In the genomic region with DNA sequence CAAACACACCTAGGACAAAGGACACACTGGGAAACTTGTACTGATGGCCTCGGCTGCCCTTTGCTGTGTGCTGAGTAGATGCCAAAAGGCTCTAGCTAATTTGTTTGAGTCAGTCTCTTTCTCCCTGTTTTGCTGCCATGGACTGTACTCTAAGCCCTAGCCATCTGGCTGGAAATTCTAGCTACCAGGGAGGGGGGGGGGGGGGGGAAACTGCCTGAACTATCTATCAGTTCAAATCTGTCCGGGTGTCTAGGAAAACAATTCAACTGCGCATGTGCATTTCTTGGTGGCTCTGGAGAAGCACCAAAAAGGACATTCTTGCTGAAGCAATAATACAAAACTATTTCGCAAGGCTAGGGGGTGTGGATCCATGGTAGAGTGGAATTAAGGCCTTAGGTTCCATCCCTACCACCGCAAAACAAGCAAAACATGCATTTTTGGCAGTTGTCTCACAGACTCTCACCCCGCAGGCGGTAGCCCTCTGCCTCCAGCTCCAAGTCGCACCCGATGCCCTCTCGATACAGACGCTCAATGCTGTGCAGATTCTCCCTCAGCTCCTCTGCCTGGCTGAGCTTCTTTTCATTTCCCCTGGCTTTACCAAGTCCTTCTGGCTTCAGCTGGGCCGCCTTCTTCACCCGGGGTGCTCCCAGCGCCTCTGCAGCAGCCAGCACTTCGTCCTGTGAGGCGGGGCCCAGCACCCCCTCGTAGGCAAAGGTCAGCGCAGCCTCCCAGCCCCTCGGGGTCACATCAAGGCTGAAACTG, we compare ENCODE assay signal across 8 mouse cellular contexts. TPM values are rescaled to one million over a fixed set of nuclear protein-coding genes. Genes with fewer than 3 reads are reported as not detected.
DNase-seq lines count a peak whose midpoint lies in the region; ATAC-seq and TF ChIP-seq lines count a peak whose summit lies in the region.

No protein-coding gene starts in this region.

- H3K27me3 ChIP-seq in hindbrain, embryonic 16.5 days (replicated peaks; ENCODE audit: control insufficient read depth, insufficient read depth, low read length) = no peaks in the 10 kb centered on the region

- peak; percentile 61 to 91 for DNase-seq in adrenal gland, adult (ENCODE audit: inconsistent age in 2 of 2, low spot score in 1 of 2)
- DNase-seq in cerebellum, postnatal 14 days = peak; percentile 67 to 75
- DNase-seq in gastrocnemius, postnatal 10 days = peak; percentile 39
- peak; percentile 15 to 32 for DNase-seq in left cerebral cortex, adult 2 months (ENCODE audit: extremely low spot score in 1 of 2, low spot score in 2 of 2)
- peak; percentile 49 to 51 for DNase-seq in lung, postnatal 4 days
- DNase-seq in retina, postnatal 1 day = peak; percentile 65
- no peak for DNase-seq in spleen, adult 12 weeks (ENCODE audit: low spot score)

- no peaks in the 10 kb centered on the region for H3K9me3 ChIP-seq in hindbrain, embryonic 16.5 days (ENCODE audit: control insufficient read depth, low read length)

- peak overlapping the region; percentile 55 for H3K4me3 ChIP-seq in hindbrain, embryonic 16.5 days (ENCODE audit: low read length)
- H3K4me3 ChIP-seq in left cerebral cortex, adult 2 months = peak overlapping the region; percentile 71

- intact Hi-C loops in left cerebral cortex, adult 2 months (cut with DNase I) = no loop called here

- WGBS in hindbrain, embryonic 16.5 days = 14% methylated on average over 19 of the region's 19 CpGs

- H3K4me1 ChIP-seq in hindbrain, embryonic 16.5 days (ENCODE audit: control insufficient read depth, insufficient read depth, low read depth, low read length) = peaks cover 6% of the 10 kb centered on the region; the same call in 1 of the 2 replicates

- peak overlapping the region; percentile 76 for H3K9ac ChIP-seq in hindbrain, embryonic 16.5 days (ENCODE audit: low read depth, low read length)

- ATAC-seq in hindbrain, embryonic 16.5 days = peak; percentile 70

- no peaks in the 10 kb centered on the region for H3K36me3 ChIP-seq in hindbrain, embryonic 16.5 days (ENCODE audit: control insufficient read depth, insufficient read depth, low read length)

- peak overlapping the region; percentile 95 for H3K4me2 ChIP-seq in hindbrain, embryonic 16.5 days (ENCODE audit: low read length)

- no peak for TF ChIP-seq CTCF in left cerebral cortex, adult 2 months (IDR thresholded peaks at IDR 0.05)

- H3K27ac ChIP-seq in hindbrain, embryonic 16.5 days (ENCODE audit: low read depth, low read length) = peak overlapping the region; percentile 26
- peak overlapping the region; percentile 80 for H3K27ac ChIP-seq in left cerebral cortex, adult 2 months

RNA-seq across cellular contexts. Expression of gene Klhl33, which starts 1.1 kb away (rescaled TPM):
- 100 to 1,000 TPM in 1 of 2 experiments, 10 to 100 TPM in 1; 50.4 to 106 TPM for total RNA-seq in gastrocnemius, postnatal 10 days (2021)
- polyA plus RNA-seq in hindbrain, embryonic 16.5 days (2015; fragmentation: Nextera tagmentation; extraction: Ambion mirVana) = 4.2 and 4.3 TPM in 2 replicates
- 1 to 10 TPM; 4.8 to 6.4 TPM for total RNA-seq in left cerebral cortex, adult 2 months (2021)

RNA-seq across cellular contexts. Expression of gene Tep1, which starts 25.8 kb away (rescaled TPM):
- total RNA-seq in gastrocnemius, postnatal 10 days (2021) = 10 to 100 TPM in 1 of 2 experiments, 1 to 10 TPM in 1; 9.6 to 11.1 TPM
- polyA plus RNA-seq in hindbrain, embryonic 16.5 days (2015; fragmentation: Nextera tagmentation; extraction: Ambion mirVana) = 2.9 and 3.3 TPM in 2 replicates
- total RNA-seq in left cerebral cortex, adult 2 months (2021) = 1 to 10 TPM; 3.2 to 4.4 TPM

RNA-seq across cellular contexts. Expression of gene Osgep, which starts 28.5 kb away (rescaled TPM):
- 10 to 100 TPM; 45.2 to 48.4 TPM for total RNA-seq in gastrocnemius, postnatal 10 days (2021)
- 110 and 111 TPM in 2 replicates for polyA plus RNA-seq in hindbrain, embryonic 16.5 days (2015; fragmentation: Nextera tagmentation; extraction: Ambion mirVana)
- total RNA-seq in left cerebral cortex, adult 2 months (2021) = 10 to 100 TPM; 29.2 to 34.8 TPM

RNA-seq across cellular contexts. Expression of gene Apex1, which starts 28.6 kb away (rescaled TPM):
- total RNA-seq in gastrocnemius, postnatal 10 days (2021) = 10 to 100 TPM; 42.7 to 46.1 TPM
- polyA plus RNA-seq in hindbrain, embryonic 16.5 days (2015; fragmentation: Nextera tagmentation; extraction: Ambion mirVana) = 158 and 167 TPM in 2 replicates
- total RNA-seq in left cerebral cortex, adult 2 months (2021) = 10 to 100 TPM; 54.9 to 58.8 TPM

RNA-seq across cellular contexts. Expression of gene Pip4p1, which starts 34.5 kb away (rescaled TPM):
- total RNA-seq in gastrocnemius, postnatal 10 days (2021) = 10 to 100 TPM; 16.4 to 20.3 TPM
- polyA plus RNA-seq in hindbrain, embryonic 16.5 days (2015; fragmentation: Nextera tagmentation; extraction: Ambion mirVana) = 104 and 113 TPM in 2 replicates
- 10 to 100 TPM; 95.6 to 98.2 TPM for total RNA-seq in left cerebral cortex, adult 2 months (2021)

Comparison
In these comparisons a context has a peak if more than half of its experiments do, and no peak if none do; other contexts are left out.
1. RNA of gene Klhl33, which starts 1.1 kb away (total RNA-seq): 50.4 to 106 TPM in gastrocnemius, postnatal 10 days; 4.8 to 6.4 TPM in left cerebral cortex, adult 2 months; every median in the first group is over 4 times any median in the second.